Mouse (Mus musculus) spleen, postnatal 10 days (tissue): ENCODE data around the gene Spocd1.

ENCODE experiments used
- DNase-seq, 2 experiments: peaks; one replicate each; pipeline ENCODE4 v3.0.0; 2021 to 2022; ENCODE audit warnings: low spot score in 2 of 2

The Spocd1 gene

DNA sequence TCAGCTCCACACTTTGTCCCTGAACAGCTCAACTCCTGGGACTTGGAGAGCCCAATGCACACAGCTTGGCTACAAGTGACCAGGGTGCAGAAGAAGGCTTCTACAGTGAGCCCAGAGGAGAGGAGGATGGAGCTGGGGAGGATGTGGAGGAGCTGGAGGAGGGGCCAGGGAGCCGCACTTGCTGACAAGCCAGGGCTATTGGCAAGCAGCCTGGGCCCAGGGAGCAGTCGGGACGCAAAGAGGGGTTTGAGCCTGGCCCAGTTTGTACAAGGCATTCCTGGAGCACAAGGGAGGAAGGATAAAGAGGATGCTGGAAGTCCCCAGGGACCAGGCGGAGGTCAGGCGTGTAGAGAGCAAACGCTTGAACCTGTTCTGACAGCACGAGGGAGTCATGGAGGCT lies 42.9 kb downstream of the Spocd1 start:
- DNase-seq: no peak

DNA sequence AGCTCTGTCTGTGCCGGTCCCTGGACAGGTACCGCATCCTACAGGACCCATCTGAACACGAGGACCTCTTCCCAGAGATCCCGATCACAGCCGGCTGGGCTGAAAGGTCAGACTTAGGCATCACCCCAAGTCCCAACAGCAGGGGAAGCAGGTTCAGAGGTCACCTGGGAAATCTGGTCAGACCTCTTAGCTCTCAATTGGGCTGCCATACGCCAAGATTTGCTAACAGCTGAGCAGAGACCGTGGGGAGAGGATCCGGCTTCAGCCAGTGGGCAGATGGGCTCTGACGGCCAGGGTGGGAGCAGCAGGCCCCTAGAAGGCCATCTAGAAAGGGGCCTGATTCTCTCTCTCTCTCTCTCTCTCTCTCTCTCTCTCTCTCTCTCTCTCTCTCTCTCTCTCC lies 45.2 kb downstream of the Spocd1 start:
- no peak for DNase-seq

DNA sequence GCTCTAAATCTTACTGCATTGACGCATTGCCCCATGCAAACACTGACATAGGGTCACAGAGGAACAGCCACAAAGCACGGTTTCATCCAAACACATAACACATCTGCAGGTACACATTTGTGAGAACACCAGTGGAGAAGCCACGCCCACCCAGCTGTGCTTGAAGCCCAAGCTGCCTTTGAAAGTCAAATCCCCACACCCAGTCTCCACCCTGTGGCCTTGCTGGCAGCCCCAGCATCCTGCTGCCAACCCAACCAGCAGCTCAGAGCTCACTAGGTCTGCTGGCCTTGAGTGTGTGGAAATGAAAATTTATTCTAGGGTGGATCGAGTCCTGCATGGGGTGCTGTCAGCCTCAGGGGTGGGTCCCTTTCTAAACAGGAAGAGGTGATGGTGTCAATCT lies 48.2 kb downstream of the Spocd1 start:
- peak in 1 of 2 experiments; percentile 30 for DNase-seq

DNA sequence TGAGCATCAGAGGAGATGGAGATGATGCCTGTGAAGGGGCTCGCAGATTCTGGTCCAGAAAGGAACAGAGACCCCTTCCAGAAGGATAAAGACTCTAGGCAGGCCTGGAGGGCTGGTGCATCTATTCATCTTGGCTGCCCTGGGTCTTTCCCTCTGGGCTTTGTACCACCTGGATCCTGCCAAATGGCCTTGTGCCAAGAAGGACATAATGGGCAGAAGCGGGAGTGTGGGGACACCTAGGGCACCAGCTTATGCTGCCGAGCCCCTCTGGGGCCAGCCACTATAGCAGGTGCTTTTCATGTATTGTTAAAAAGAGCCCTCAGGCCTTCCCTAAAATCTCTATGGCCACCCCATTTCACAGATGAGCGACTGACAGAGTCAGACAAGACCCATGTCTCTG lies 49.2 kb downstream of the Spocd1 start:
- DNase-seq: no peak

DNA sequence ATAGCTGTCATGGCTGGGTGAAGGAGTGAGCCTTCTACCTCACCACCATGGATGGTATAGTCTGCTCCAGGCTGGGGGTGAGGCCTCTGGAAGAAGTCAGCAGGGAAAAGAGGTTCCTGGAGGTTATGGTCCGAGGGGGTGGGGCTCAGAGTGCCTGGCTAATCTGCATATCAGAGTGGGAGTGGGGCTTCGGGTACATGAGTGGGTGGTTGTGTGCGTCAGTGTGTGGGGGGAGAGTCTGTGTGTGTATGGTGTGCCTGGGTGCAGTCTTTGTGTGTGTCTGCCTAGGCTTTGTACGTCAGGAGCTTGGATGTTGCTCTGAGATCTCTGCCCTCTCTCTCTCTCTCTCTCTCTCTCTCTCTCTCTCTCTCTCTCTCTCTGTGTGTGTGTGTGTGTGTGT lies 49.9 kb downstream of the Spocd1 start:
- no peak for DNase-seq

DNA sequence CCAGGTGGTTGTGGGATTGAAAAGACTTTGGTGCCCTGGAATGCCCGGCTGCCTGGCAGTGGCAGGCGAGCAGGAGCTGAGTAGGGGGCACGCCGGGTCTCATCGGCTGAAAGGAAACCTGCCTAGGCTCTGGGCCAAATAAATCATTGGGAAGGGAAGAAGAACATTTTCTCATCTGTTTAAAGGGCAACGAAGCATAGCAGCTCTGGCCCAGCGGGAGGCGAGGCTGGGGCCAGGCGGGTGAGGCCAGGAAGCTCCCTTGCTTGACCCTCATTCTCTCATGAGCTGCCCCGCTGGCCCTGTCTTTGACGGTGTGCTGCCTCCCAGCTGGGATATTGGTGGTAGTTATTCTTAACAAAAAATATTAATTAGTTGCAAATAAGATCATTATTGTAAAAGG lies 52.6 kb downstream of the Spocd1 start:
- DNase-seq: no peak

DNA sequence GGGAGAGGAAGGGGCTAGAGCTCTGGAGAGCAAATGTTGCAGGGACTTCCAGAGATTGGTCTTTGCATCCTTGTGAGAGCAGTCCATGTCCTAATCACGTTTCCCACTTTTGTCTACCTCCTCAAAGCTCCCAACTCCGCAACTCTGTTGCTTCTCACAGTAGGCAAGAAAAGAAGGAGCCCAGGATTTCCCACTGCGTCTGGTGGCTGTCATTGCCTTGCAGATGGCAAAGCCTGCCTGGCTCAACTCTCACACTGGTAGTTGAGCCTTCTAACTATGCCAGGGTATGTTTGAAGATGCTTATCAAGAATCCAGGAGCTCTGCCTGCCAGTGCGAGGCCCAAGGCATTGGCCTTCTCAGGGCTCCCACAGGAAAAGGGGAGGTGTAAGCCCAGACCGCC lies 54.0 kb downstream of the Spocd1 start:
- no peak for DNase-seq

DNA sequence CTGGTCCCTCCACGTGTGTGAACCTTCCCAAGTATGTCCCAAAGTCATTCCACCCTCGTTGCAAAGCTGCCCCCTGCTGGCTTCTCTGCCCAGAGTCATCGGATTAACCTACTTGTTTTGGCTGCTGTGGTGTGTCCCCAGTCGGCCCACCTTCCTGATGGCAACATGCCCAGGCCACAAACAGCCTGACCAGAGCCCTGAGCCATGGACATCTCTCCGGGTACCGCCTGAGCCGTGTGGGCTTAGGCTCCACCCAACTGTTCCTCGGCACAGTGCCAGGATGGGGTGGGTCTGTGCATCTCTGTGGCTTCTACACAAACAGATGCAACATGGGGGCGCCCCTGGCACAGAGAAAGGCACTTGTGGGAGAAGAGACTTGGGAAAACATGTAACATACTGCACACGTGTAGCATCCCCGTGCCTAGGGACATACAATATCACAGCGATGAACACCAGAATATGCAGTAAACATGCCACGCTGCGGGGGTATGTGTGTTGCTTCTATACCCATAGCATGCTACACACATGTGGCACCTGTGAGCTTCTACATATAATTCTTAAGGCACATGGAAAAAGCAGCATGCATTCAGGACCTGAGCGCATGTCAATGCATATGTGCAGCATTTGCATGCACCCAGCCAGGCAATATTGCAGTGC lies 54.8 kb downstream of the Spocd1 start:
- DNase-seq: peak in 1 of 2 experiments; percentile 59

DNA sequence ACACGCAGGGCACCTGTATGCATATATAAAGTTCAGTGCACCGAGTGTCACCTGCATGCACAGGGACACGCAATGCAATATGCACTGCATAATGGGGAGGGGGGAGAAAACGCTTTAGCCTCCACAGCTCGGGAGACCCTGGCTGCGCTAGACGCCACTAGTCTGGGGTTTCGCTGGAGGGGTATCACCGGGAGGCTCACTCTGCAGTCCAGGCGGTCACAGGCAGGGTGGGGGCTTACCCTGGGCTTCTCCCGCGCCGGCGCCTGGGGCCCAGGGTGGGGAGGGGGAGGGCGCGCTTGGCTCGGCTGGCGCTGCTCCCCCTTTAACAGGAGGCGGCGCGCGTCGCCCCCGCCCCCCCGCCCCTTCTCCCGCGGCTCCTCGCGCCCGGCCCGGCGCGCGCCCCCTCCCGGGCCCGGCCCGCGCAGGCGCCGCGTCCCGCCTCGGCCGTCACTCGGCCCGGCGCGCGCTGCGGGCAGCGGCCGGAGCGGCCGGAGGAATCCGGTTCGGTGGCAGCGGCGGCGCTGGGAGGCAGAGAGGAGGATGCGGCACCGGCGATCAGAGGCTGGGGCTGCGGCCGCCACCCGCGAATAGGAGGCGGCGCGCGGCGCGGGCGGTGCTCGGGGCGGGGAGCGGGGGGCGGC lies 55.5 kb downstream of the Spocd1 start, which contains the start of gene Adgrb2:
Adgrb2 (plus strand) TSS at position 450 of the 641 bp plus-strand sequence.
- DNase-seq: no peak

DNA sequence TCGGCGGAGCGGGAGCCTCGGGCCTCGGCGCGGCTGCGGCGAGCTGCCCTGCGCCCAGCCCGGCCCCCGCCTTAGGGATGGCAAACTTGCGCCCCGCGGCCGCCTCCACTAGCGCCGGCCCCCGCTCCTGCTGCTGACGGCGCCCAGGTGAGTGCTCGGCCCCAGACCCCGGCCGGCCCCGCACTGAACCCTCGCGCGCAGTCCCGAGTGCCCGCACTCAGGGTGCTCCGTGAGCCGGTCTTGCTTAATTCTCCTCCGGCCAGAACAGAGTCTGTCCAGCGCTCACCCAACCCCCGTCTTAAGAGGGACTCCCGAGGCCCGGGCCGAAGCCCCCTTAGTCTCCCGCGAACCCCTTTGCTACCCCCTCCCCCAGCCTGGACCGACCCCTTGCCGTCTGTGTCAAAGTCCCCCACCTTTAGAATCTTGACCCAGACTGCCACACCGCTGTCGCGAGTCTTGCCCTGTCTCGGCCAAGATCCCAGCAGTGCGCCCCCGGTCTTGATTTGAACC lies 56.2 kb downstream of the Spocd1 start:
- DNase-seq: no peak

DNA sequence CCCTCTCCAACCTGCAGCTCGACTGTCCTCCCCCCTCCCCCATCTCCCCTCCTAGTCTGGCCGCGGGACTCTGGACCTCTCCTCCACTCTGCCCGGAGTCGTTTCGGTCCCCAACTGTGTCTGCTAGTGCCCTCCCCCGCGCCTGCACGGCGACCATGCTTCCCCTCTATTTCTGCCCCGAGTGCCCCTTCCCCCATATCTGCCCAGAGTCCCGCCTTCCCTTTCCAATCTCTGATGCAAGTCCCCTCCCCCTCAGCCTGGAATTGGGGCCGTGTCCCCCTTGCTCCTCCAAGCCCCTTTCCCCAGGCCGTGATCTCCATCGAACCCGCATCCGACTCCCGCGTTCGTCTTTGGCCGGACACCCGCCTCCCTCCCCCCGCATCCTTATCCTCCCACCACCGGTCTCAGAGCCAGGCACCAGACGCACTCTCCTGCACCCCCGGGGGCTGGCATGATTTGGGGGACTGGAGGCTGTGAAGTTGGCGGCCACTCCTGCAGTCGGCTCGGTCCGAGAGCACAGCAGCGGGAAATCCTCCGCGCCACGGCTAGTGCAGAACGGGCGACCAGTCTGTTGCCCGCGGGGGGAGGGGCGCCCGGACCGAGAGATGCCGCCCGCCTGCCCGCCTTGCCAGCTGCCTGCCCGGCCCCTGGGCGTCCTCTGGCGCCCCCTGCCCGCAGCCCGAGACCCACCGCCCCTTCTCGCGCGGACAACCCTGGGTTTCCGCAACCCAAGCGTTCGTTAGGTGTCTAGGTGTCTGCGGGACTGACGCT lies 56.8 kb downstream of the Spocd1 start:
- peak; percentile 22 to 60 for DNase-seq

DNA sequence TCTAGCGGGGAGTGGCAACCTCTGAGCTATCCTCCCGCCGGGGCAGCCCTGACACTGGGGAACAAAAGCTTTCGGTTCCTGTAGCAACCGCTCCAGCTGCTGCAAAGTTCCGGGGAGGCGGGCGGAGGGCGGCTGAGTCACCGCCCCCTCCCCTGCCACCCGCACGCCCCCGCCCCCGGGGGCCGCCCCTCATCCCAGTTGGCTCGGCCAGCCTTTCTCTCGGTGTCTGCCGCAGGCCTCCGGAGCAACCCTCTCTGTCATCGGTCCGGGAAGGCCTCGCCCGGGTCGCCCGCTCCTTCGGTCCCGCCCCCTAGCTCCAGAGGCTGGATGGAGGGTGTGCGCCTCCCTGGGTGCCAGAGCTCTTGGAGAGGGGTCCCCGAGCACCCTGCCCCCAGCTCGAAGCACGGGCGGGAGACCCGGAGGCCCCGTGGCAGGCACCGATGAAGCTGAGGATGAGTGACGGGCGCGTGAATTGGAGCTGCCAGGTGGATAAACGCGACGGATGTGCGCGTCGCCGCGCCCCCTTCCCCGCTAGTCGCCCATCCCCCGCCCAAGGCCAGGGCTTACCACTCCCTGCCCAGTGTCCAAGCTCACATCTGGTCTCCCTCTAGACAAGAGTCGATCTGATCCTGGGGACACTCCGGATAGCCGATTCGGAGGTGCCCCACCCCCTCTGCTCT lies 58.9 kb downstream of the Spocd1 start:
- DNase-seq: peak in 1 of 2 experiments; percentile 50

DNA sequence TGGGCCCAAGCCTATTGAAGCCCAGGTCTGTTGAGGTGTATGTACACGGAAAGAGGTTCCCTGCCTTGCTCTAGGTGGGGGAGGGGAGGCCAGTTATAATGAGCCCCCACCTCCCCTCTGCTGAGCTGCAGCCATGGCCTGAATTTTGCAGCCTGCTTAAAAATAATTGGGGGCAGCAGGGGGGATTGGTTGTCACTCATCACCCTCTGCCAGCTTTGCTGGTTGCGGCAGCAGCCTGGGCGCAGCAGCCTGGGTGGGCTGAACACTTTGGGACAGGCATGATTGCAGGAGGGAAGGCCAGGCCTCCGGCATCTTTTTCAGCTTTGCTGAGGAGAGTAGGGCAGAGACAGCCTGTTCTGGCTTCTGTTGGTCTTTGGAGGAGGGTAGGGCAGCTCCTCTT lies 60.9 kb downstream of the Spocd1 start:
- DNase-seq: no peak

DNA sequence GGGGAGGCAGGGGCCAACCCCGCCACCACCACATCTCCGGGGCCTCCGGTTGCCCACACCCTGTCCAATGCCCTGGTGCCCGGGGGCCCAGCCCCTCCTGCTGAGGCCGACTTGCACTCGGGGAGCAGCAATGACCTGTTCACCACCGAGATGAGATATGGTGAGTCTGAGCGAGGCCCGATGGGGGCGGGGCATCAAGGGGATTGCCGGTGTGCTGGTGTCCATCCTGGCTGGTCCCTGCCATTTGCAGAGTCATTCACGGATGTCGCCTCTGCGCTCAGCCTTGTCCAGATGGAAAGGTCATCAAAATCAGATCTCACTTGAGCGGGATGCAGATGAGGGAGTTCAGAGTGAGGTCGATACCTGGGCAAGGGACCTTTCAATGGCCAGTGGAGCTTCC lies 63.7 kb downstream of the Spocd1 start:
- DNase-seq: no peak

DNA sequence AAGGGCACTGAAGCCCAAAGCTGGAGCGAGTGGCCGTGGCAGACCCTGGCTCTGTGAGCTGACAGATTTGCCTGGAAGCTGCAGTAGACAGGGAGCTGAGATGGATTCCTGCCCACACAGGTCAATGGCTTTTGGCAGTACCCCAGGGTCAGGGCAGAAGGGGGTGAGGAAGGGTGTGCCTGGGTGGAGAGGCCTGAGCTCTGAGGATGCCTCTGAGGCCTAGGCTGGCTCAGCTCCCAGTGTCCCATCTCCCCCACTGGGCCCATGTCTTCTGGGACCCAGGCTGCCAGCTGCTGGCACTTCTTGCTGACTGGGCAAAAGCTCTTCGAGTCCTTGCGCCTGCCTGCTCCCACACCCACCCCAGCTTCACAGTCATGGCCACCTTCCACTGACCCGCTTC lies 64.2 kb downstream of the Spocd1 start:
- no peak for DNase-seq

DNA sequence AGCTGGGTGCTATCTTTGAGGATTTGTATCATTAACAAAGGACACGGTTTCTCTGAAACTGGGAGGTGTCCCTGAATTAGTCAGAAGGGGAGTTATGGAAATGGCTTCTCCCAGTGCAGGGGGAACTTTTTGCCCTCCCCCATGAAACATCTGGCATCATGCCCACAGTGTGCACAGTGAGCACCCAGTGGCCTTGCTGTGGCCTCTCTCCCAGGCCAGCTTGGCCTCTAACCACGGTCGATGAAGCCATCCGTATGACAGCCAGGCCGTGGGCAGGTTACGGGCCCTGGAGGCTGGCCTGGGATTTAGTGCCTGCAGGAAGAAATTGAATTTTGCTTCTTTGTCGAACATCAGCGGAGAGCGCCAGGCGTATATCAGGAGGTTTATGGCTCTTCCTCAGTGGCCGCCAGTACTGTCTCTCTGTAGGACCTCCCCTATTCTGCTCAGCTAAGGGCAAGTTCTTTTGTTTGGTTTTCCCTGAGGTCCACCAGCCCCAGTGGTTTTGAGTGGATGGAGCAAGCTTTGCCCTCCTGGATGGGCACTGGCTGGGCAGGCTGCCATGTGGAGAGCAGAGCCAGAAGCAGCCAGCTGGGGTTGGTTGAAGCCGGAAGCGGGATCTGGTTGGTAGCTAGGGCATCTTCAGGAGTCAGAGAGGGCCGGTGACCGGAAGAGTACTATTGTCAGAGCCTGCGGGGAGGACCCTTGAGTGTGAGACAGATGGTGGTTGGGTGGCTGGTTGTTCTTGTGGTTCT lies 65.1 kb downstream of the Spocd1 start:
- no peak for DNase-seq

DNA sequence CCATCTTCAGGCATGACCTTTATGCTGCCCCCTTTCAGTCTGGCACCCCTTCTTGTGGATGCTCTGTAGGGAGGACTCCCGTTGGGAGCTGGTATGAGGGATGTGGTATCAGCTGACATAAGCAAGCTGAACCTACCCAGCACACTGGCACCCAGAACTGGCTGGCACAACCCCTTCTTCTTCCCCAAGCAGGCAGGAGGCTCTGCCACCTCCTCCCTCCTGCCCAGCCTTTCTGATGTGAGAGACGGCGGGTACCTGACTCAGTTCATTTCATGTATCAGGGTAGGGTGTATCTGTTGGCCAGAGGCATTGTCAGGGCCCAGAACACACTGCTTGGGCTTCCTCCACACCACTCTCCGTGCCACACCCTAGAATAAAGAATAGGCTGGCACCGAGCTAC lies 65.7 kb downstream of the Spocd1 start:
- DNase-seq: no peak

DNA sequence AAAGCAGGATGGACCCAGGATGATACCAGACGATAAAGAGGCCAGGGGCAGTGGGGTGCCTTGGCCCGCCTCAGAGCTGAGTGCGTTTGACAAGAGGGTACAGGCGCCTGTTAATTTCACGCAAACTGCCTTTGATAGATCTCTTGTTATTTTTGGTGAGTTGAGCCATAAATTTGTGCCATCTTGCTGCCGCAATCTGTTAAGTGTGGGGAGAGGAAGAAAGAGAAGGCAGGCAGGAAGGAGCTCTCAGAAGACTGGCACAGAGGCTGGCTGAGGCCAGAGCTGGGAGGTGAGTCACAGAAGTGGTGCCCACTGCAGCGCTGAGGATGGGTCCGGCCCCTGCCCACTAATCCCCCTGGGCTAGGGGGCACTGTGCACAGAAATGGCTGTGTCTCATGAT lies 66.2 kb downstream of the Spocd1 start:
- no peak for DNase-seq

DNA sequence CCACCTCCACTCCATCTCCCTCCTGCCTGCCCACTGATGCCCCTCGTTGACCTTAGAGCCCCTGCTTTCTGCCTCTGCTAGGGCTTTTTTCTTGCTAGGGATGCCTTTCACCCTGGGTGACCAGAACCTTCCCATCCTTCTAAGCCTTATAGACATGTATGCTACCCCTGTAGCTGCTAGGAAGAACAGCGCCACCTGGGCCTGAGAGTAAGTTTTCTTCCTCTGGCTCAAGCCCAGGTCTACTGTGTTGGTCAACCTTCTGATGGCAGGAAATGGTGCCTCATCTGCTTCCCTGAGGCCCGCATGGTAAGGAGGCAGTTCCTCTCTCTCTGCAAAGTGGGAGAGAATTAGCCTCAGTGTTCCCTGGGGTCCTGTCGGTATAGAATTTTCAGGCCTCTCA lies 67.0 kb downstream of the Spocd1 start:
- no peak for DNase-seq

DNA sequence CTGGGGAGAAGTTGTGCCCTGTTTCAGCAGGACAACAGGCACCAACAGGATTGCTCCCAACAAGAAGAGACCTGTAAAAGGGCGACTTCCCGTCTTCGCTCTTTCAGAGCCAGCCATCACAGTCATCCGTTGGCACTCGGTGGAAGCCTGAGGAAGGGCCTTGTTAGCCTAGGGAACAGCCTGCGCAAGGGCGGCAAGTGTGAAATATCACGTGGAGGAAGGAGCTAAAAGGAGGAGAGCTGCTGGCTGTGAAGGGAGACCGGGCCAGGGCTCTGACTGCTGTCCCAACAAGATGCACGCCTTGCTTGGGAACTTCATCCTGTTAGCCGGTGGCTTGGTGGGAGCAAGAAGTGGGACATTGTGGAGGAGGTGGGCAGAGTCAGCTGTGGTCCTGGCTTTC lies 69.1 kb downstream of the Spocd1 start:
- no peak for DNase-seq

DNA sequence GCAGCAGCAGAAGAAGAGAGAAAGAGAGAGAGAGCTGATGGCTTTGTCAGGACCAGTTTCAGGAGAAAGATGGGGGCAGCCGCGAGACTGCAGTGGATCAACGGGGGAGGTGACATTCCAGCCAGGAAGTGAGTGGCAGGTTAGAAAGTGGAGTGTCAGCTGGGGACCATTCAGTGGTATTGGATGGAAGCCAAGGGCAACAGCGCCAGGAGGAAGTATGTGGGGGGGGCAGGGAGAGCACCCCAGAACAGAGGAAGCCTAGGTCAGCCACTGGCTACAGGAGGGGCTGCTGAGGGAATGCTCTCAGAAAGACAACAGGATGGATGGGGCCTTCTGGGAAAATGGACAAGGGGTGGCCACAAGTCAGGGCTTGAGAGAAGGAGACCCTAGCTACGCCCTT lies 72.7 kb downstream of the Spocd1 start:
- no peak for DNase-seq
